Mouse (Mus musculus) E14TG2a.4 (cell line): ENCODE measurements at regions not wholly inside any gene's neighbourhood (a gene's known extent, or its start where the extent isn't known, plus 50 kb on each side); places are given as distances from the start of the nearest gene placed in this dataset.

ENCODE experiments used
- H3K27me3 ChIP-seq: 2 replicates; pipeline ENCODE4 v1.6.1; 2014; ENCODE audit warnings: low read length, control low read depth; ENCODE audit not compliant: insufficient read depth
- H3K36me3 ChIP-seq: 2 replicates; pipeline ENCODE4 v1.6.1; 2014; ENCODE audit warnings: low read length, control low read depth; ENCODE audit not compliant: insufficient read depth
- H3K4me1 ChIP-seq: replicated peaks from 2 replicates; pipeline ENCODE4 v1.6.1; 2014; ENCODE audit warnings: low read depth, low read length, control low read depth
- H3K4me3 ChIP-seq: replicated peaks from 2 replicates; pipeline ENCODE4 v1.5.1; 2014; ENCODE audit warnings: mild to moderate bottlenecking, low read length
- H3K9me3 ChIP-seq: 2 replicates; pipeline ENCODE4 v1.6.1; 2014; ENCODE audit warnings: low read length, control low read depth
- CTCF ChIP-seq: conservative IDR thresholded peaks from 2 replicates; pipeline ENCODE4 v1.5.1; 2014; ENCODE audit warnings: low read length
- NANOG ChIP-seq: IDR thresholded peaks from 2 replicates; pipeline ENCODE4 v1.6.1; 2014; ENCODE audit warnings: borderline replicate concordance, low read length, mixed read lengths
- POU5F1 ChIP-seq: IDR thresholded peaks from 2 replicates; pipeline ENCODE4 v1.6.1; 2014; ENCODE audit warnings: low read length, borderline replicate concordance

DNA sequence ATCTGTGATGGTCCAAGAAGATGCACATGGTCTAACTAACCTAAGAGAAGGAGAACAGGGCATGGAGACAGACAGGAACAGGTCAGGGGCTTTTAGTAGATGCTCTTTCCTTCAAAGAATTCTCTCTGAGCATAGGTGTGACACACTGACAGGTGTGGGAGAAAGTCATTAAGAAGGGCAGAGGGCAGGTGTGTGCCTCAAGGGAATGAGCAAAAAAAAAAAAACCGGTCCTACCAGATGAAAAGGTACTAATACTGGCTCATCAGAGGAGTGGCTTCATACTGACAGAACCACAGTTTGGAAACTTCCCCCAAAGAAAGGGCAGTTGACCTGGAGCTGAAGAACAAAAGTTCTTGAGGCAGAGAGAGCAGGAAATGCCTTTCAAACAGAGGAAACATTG lies 105.3 kb upstream of the Stx16 start:
- H3K9me3 ChIP-seq, result peaks cover 16% of the 10 kb centered on the region
- H3K4me1 ChIP-seq, result no peaks in the 10 kb centered on the region
- TF ChIP-seq CTCF, result no peak
- TF ChIP-seq POU5F1, result no peak
- no peak for TF ChIP-seq NANOG

DNA sequence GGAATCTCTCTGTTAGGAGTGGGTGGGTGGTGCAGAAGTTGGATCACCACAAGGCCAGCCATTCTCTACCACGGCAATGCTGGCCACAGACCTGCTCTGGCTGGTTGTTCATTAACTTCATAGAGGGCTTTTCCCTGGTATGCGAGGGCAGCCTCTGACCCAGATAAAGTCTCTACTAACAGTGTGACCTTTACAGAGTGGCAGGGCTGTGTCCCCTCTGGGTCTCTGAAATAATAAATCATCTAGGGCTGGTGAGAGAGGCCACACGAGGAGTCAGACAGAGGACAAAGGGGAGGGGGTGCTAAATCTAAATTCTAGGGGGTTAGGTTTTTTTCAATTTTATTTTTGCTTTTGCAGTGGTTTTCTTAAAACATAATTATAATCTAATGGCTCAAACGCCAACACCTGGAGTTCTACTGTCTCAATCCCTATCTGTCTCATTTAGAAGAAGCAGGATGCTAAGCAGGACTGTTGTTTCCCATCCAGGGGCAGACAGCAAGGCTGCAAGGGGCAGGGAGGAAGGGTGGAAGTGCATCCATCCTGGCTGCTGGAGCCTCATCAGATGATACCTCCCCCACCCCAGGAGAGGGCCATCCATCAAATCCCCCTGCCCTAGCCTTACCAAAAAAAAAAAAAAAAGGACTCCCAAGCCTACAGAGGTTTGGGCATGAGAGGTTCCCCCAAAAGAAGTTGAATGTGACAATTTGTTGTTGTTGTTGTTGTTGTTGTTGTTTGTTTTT lies 99.6 kb upstream of the Stx16 start:
- TF ChIP-seq POU5F1, result no peak
- no peak for TF ChIP-seq CTCF
- TF ChIP-seq NANOG, result no peak
- Histone ChIP-seq H3K4me1 (no peaks in the 10 kb centered on the region), H3K36me3 (no peaks in the 10 kb centered on the region), H3K27me3 (no peaks in the 10 kb centered on the region), H3K4me3 (no peak overlapping the region), H3K9me3 (peaks cover 11% of the 10 kb centered on the region)

More for the DNA sequence above, 105.3 kb upstream of the Stx16 start:
- Histone ChIP-seq H3K4me3 (no peak overlapping the region), H3K27me3 (peaks cover 9% of the 10 kb centered on the region; the same call in 1 of the 2 replicates), H3K36me3 (no peaks in the 10 kb centered on the region)

DNA sequence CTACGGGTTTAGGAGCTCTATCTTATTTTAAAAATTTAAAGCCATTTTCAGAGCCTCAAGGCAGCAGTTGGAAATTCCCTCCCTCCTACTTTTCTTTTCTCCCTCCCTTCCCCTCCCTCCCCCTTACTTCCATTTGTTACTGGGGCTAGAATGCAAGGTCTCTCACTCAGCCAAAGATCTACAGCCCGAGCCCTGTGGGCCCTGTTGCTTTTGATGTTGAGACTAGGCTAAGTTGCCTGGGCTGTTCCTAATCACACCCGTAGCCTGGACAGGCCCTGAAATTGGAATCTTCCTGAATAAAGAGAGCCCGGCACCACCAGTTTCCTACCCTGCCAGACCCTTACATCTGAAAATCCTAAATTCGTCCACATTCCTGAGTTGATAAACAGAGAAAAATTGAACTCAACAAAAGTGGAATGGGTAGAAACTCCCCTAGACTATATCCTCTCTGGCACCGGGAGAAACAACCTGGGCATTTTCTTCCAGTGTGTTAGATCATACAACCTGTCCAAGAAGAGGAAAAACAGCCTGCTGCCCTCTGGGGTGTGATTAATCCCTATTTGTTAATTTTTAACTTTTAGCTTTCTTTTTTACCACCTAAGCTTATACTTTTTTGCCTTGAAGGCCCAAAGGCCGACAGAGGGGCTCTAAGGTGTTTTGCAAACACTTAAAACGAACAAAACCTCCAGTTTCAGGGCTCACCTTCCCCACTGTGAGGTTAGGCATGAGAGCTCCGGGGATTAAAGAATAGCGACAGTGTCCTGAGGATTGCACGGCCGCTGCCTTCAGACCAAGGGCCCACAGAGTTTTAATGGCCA lies 98.7 kb upstream of the Stx16 start:
- H3K4me1 ChIP-seq, result no peaks in the 10 kb centered on the region
- no peak overlapping the region for H3K4me3 ChIP-seq
- no peaks in the 10 kb centered on the region for H3K27me3 ChIP-seq
- TF ChIP-seq NANOG (no peak), POU5F1 (no peak), CTCF (no peak)
- no peaks in the 10 kb centered on the region for H3K36me3 ChIP-seq
- H3K9me3 ChIP-seq, result peaks cover 11% of the 10 kb centered on the region

DNA sequence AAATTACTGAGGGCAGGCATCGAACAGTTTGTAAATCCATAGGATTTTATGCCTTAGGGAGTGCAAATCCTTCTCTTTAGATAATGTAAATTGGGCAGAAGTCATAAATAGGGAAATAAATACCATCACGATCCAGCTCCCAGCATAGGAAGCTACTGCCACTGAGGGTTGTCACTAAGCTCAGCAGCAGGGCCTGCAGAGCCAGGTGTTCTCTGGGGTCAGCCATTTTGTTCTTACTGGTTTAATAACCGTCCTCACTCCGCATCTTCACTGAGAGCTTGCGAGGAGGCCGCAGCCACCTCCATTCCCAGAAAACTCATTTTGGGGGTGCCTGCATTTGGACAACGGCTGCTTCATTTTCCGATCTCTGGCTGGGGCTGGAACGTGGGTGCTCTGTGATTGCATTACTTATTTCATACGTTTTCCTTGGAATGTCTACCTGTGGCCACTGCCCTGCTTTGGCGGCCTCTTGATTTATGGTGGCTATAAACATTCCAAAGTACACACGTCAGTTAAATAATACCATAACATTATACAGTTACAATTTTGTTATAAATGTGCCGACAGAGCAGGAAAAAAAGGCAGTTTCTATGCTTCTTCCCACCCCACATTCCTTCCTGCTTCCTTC lies 97.9 kb upstream of the Stx16 start:
- Histone ChIP-seq H3K4me3 (no peak overlapping the region), H3K4me1 (no peaks in the 10 kb centered on the region), H3K36me3 (no peaks in the 10 kb centered on the region), H3K9me3 (peaks cover 11% of the 10 kb centered on the region), H3K27me3 (no peaks in the 10 kb centered on the region)
- TF ChIP-seq NANOG, result no peak
- no peak for TF ChIP-seq POU5F1
- no peak for TF ChIP-seq CTCF

DNA sequence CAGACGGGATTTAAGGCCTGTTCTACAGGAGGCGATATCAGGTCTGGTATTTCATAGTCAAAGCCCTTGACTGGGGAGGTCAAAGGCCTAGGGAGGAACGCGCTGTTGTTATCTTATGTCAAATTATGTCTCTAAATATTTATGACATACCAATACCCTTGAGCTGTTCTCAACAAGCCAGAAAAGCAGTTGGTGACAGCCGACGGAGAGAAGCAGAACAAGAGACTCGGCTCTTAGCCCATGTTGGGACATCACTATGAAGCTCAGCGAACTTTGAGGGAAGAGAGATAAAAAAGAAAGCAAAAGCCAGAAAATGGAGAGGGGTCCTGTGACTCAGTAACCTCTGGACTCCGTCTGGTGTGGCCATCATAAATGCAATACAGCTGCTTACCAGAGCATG lies 95.1 kb upstream of the Stx16 start:
- H3K4me3 ChIP-seq, result no peak overlapping the region
- no peaks in the 10 kb centered on the region for H3K27me3 ChIP-seq
- H3K4me1 ChIP-seq, result no peaks in the 10 kb centered on the region
- H3K9me3 ChIP-seq, result no peaks in the 10 kb centered on the region
- H3K36me3 ChIP-seq, result no peaks in the 10 kb centered on the region
- TF ChIP-seq CTCF (no peak), POU5F1 (no peak), NANOG (no peak)

DNA sequence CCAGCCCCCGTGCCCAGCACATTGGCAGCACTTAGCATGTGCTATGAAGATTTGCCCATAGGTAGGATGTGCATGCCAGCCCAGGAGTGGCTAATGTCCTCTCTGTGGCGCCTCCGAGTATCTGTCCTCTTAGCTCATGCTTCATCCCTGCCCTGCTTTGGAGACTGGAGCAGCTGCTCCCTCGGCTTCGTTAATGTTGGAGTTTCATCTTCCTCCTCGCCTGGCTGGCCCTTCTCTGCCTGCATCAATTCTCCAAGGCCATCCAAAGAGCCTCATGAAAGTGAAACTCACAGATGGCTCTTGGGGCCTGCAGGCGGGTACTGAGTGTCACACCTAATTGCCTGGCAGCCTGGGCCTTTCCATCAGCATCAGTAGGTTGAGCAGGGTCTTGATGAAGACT lies 88.6 kb upstream of the Stx16 start:
- Histone ChIP-seq H3K4me1 (no peaks in the 10 kb centered on the region; the same call in 1 of the 2 replicates), H3K4me3 (no peak overlapping the region), H3K27me3 (no peaks in the 10 kb centered on the region), H3K9me3 (no peaks in the 10 kb centered on the region), H3K36me3 (no peaks in the 10 kb centered on the region)
- no peak for TF ChIP-seq NANOG
- TF ChIP-seq POU5F1, result no peak
- no peak for TF ChIP-seq CTCF

DNA sequence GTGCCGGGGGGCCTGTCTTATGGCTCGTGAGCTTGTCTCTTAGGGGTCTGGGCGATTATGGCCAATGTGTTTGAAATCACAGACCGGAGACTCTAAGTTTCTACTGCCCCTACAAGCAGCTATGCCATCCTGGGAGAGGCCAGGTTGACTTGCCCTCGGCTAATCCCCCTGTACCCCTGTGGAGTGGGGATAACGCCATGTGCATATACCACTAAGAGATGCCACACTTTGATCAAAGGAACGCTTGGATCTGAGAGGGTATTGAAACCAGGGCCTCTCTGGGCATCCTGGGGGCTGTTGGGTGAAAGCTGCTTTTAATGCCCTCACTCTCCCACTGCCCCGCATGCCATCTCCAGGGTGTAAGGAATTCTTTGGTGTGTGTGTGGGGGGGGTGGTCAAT lies 88.2 kb upstream of the Stx16 start:
- TF ChIP-seq NANOG (no peak), CTCF (no peak), POU5F1 (no peak)
- no peaks in the 10 kb centered on the region for H3K36me3 ChIP-seq

More for the DNA sequence above, 88.2 kb upstream of the Stx16 start:
- Histone ChIP-seq H3K9me3 (no peaks in the 10 kb centered on the region), H3K27me3 (no peaks in the 10 kb centered on the region), H3K4me3 (no peak overlapping the region), H3K4me1 (no peaks in the 10 kb centered on the region; the same call in 1 of the 2 replicates)
